Mouse (Mus musculus) heart, postnatal 14 days (tissue): ENCODE measurements around the gene Glra1. TPM values are rescaled to one million over a fixed set of nuclear protein-coding genes. Genes with fewer than 3 reads are reported as not detected.
A peak's percentile ranks its signal among the peaks of the same experiment; 100 is the strongest.

Experiments
- DNase-seq, 2 experiments: peaks; one replicate each; pipeline ENCODE4 v3.0.0; 2021 to 2022
- intact Hi-C: fragments of 180-260 bp; cut with DNase I; formaldehyde crosslinking; loops from one replicate; pipeline ENCODE4 v1.15.1; 2025
- total RNA-seq, 2 experiments: library from RNA; stranded (reverse); gene quantifications; 2 replicates each; pipeline ENCODE4 v1.2.3; 2021

The Glra1 gene
- total RNA-seq, 2 experiments from 2014 or later, result not detected

- intact Hi-C loops, result loop anchor here (1.0 to 5.0 kb wide), 3 partner anchors 268 to 589 kb away; no protein-coding TSS in a partner anchor
- DNase-seq, result peak; percentile 60 to 75
Measured at GRCm38 (mm10) chr11:55518806-55519674, 89.0 kb downstream of the Glra1 start.

GRCm38 (mm10) chr11:55517666-55518065 lies 90.3 kb downstream of the Glra1 start:
- intact Hi-C loops, result loop anchor here (1.0 to 5.0 kb wide), 4 partner anchors 270 to 591 kb away; no protein-coding TSS in a partner anchor

DNA sequence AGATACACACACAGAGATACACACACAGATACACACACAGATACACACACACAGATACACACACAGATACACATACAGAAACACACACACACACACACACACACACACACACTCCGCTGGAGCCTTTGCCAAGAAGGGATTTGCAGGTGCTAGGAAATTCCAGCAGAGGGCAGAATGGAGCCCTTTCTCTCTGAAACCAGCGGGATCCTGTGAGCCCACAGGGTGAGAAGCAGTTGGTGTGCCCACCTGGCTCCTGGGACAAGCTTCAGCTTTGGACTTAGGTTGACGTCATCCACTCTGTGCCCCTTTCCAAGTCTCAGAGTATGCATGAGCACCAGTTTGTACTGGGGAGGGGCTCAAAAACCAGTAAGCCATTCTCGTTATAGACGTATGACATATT lies 96.6 kb downstream of the Glra1 start:
- intact Hi-C loops, result no loop called here
- no peak for DNase-seq

More at GRCm38 (mm10) chr11:55517666-55518065, 90.3 kb downstream of the Glra1 start:
- DNase-seq, result no peak

GRCm38 (mm10) chr11:55505485-55505884 lies 102.5 kb downstream of the Glra1 start:
- DNase-seq, result no peak
- intact Hi-C loops, result no loop called here

DNA sequence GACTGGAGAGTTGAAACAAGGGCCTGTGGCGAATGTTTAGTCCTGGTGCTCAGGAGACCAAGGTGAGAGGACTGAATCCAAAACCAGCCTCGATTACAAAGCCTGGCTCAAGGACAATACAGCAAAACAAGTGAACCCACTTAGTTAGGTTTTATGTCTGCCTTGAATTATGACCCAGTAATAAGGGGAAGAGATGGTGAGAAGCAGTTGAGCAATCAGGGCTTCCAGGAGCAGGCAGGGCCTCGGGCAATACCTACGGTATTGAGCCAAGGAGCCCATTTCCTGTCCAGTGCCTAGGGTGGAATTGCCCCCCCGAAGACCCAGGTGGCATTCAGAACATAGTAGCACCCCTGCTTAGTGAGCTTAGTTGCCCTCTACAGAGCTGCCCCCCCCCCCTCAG lies 105.1 kb downstream of the Glra1 start:
- intact Hi-C loops, result no loop called here
- DNase-seq, result no peak

DNA sequence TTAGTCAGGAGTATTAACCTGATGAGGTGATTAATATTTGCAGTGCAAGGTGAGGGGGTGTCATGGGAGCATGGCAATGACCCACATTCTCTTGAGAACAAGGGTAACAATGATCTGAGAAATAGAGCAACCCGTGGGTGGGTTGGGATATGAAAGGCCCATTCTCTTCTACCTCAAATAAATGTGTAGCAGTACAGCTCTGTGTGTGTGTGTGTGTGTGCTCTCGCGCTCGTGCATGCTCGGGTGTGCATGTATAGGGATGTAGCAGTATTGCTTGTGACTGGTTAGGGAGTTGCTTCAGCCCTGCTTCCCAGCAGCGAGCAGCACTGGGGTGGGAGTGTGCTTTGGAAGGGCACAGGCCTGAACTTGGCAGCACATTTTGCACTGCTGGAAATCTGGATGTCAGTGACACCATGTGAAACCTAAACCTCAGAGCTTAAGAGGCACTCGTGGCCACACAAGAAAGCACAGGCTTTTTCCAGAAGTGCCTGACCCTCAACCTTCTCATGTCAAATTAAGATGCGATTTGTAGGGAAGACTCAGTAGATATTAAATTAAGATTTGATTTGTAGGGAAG lies 106.0 kb downstream of the Glra1 start:
- intact Hi-C loops, result no loop called here
- peak; percentile 12 to 15 for DNase-seq

- intact Hi-C loops, result no loop called here
- peak; percentile 30 to 49 for DNase-seq
Measured at GRCm38 (mm10) chr11:55497885-55498284, 110.1 kb downstream of the Glra1 start.

- no peak for DNase-seq
- intact Hi-C loops, result no loop called here
Measured at GRCm38 (mm10) chr11:55496158-55496557, 111.8 kb downstream of the Glra1 start.

DNA sequence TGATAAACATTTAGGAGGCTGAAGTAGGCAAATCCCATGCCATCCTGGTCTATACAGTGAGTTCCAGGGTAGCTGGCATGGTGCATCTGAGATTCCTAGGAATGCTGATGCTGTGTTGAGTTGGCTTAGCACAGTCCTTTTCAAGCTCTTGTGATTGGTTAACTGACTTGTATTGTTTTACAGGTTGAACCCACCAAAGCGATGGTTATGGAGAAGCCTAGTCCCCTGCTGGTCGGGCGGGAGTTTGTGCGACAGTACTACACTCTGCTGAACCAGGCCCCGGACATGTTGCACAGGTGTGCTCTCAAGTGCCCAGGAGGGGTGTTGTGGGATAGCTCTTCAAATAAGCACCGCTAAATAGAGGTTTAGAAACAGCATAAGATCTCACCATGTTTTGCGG lies 122.6 kb downstream of the Glra1 start:
- intact Hi-C loops, result no loop called here
- DNase-seq, result no peak

GRCm38 (mm10) chr11:55473219-55473618 lies 134.8 kb downstream of the Glra1 start:
- DNase-seq, result no peak
- intact Hi-C loops, result no loop called here

- intact Hi-C loops, result no loop called here
- no peak for DNase-seq
Measured at GRCm38 (mm10) chr11:55471467-55471866, 136.5 kb downstream of the Glra1 start.

- intact Hi-C loops, result no loop called here
- no peak for DNase-seq
Measured at GRCm38 (mm10) chr11:55470761-55471160, 137.2 kb downstream of the Glra1 start.

GRCm38 (mm10) chr11:55469923-55470691 lies 137.9 kb downstream of the Glra1 start:
- intact Hi-C loops, result no loop called here
- peak in 1 of 2 experiments; percentile 21 for DNase-seq

DNA sequence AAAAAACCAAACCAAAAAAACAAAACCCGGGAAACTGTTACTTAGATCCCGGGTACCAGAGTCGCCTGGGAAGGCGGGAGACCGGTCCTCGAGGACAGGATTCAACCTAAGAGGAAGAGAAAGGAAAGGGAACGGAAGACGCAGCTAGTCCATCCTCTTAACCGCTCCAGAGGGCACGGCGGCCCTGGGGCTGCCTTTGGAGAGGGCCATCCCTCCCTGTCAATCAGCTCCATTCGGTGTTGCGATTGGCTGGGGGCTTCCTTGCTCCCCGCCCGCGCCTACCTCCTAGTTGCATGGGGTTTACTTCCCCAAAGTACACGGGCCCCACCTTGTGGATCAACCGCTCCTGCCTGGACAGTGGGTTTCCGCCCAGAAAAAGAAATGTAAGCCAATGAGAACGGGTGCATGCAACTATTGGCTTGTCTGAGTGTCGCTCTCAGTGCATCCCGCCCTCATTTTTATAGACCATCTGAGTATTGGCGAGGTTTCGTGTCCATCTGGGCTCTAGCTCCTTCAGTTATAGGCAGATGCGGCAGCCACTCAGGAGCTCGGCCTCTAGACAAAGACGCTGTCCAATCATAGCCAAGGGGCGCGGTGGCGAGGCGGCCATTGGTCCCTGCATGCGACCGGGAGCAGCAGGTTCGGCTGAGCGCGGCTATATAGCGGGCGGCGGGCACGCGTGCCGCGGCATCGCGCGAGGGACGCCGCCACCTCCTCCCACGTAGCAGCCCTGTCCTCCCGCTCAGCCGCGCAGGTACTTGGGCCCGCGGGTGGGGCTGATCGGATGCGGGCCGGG lies 138.8 kb downstream of the Glra1 start, which contains the start of gene G3bp1:
Gene G3bp1 (plus strand): TSS at position 638 of the 796 bp plus-strand sequence.
- peak; percentile 98 to 99 for DNase-seq
- intact Hi-C loops, result no loop called here

- no peak for DNase-seq
- intact Hi-C loops, result no loop called here
Measured at GRCm38 (mm10) chr11:55468611-55469047, 139.4 kb downstream of the Glra1 start.

GRCm38 (mm10) chr11:55468012-55468411 lies 140.0 kb downstream of the Glra1 start:
- DNase-seq, result peak; percentile 24 to 36
- intact Hi-C loops, result no loop called here

- intact Hi-C loops, result no loop called here
- DNase-seq, result no peak
Measured at GRCm38 (mm10) chr11:55465177-55465576, 142.8 kb downstream of the Glra1 start.

- no peak for DNase-seq
- intact Hi-C loops, result no loop called here
Measured at GRCm38 (mm10) chr11:55464707-55465106, 143.3 kb downstream of the Glra1 start.
